Mouse (Mus musculus): ENCODE measurements around the gene Cyp3a44. TPM values are rescaled to one million over a fixed set of nuclear protein-coding genes. Genes with fewer than 3 reads are reported as not detected.
"Not testable (repeated sequence)": the region's sequence is repeated elsewhere in the genome, so short reads cannot be mapped to it uniquely, and the experiment has no call there.

Cyp3a44 gene
- polyA plus RNA-seq (2016; fragmentation: Nextera tagmentation; extraction: Ambion mirVana) = not detected in 2 replicates

DNA sequence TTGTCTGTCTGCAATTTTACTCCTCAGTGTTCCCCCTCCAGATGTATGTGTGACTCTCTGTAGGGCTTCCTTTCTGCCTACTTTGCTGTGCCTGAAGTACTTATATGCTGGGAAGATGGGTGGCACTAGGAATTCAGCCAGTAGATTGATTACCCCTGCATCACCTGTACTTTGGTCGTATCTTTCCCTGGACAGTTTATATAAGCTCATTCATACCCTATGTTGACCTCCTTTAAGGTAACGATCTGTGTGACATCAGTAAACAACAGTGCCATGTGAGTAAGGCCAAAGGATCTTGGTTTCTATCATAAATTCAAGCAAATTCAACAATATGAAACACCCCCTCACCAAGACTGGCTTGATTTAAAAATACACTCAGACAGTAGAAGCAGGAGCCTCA lies at the start of gene Cyp3a44:
TSS of gene Cyp3a44 (minus strand) at position 79 of the 400 bp plus-strand sequence.
- WGBS = 77% methylated on average over 2 of the region's 2 CpGs
- peaks cover 40% of the 10 kb centered on the region for H3K9me3 ChIP-seq

DNA sequence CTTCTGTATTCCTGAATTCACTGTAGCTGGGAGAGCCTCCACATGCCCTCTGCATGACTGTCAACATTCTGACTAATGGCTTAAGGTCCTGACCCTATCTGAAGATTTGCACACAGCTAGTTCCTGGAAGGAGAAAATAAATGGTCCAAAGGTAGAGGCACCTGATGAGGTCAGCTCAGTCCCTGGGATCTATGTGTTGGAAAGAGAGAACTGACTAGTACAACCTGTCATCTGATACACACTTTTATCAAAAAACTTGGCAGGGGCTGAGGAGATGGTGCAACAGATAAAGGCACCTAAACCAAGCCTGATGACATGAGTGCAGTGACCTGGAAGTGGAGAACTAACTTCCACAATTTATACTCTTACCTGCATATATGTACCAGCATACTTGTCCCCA lies 5.4 kb downstream of the Cyp3a44 start:
- H3K4me3 ChIP-seq; H3K27ac ChIP-seq (replicated peaks); H3K36me3 ChIP-seq; H3K4me2 ChIP-seq (replicated peaks); H3K4me1 ChIP-seq; ATAC-seq (ENCODE audit: low FRiP score, low read depth); H3K27me3 ChIP-seq; H3K9ac ChIP-seq (replicated peaks): not testable (repeated sequence)
- H3K9me3 ChIP-seq = peaks cover 63% of the 10 kb centered on the region

More for the DNA sequence above, at the start of gene Cyp3a44:
- not testable (repeated sequence) for H3K9ac ChIP-seq (replicated peaks); H3K4me3 ChIP-seq; H3K36me3 ChIP-seq; H3K27me3 ChIP-seq; H3K4me1 ChIP-seq; ATAC-seq (ENCODE audit: low FRiP score, low read depth); H3K4me2 ChIP-seq (replicated peaks); H3K27ac ChIP-seq (replicated peaks)

DNA sequence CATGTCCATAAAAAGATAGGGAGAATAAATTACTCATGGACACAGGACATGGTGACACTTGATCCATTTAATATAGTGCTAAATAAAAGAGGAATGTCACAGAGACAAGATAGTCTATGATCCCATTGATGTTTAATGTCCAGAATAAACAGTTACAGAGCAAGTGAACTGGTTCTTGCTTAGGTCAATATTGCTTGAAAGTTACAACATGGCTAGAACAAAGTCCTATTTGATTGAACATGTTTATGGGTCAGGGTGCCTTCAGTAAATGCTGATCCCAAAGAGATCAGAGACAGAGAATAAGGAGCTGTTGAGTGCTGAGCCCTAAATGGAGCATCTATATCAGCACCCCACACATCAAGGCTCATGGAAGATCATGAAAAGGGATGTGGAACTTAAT lies 12.4 kb downstream of the Cyp3a44 start:
- H3K4me1 ChIP-seq; H3K27me3 ChIP-seq; ATAC-seq (ENCODE audit: low FRiP score, low read depth); H3K27ac ChIP-seq (replicated peaks); H3K9ac ChIP-seq (replicated peaks); H3K36me3 ChIP-seq; H3K4me2 ChIP-seq (replicated peaks); H3K4me3 ChIP-seq: not testable (repeated sequence)
- H3K9me3 ChIP-seq = peaks cover 53% of the 10 kb centered on the region

DNA sequence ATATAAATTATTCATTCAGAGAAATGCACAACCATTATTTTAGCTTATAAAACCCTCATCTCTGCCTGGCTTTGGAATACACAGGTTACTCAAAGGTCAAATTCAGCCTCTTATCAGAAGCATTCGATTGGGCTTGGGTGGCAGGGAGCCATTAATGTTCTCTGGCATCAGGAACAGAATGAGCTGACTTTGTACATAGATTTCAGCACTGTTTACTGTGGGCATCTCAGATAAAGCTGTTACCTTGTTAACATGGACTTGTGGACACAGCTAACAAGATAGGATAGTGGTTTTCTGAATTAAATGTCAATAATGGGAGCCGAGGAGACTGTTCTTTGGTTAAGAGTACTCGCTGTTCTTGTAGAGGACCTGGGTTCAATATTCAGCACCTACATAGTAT lies 68.2 kb downstream of the Cyp3a44 start:
- H3K27me3 ChIP-seq; H3K4me1 ChIP-seq; H3K27ac ChIP-seq (replicated peaks); H3K4me2 ChIP-seq (replicated peaks); H3K9ac ChIP-seq (replicated peaks); ATAC-seq (ENCODE audit: low FRiP score, low read depth); H3K36me3 ChIP-seq; H3K4me3 ChIP-seq: not testable (repeated sequence)
- H3K9me3 ChIP-seq = peaks cover 22% of the 10 kb centered on the region; the same call in 1 of the 2 replicates
- 76% methylated on average over 3 of the region's 3 CpGs for WGBS

Other genes starting within 250 kb of the Cyp3a44 start
- gene Cyp3a41b, start 221.1 kb downstream of the Cyp3a44 start, polyA plus RNA-seq (2016; fragmentation: Nextera tagmentation; extraction: Ambion mirVana) = not detected in 2 replicates
- not detected in 2 replicates for gene Cyp3a41a, start 85.7 kb downstream of the Cyp3a44 start, polyA plus RNA-seq (2016; fragmentation: Nextera tagmentation; extraction: Ambion mirVana)
- gene Cyp3a11, start 74.1 kb upstream of the Cyp3a44 start, polyA plus RNA-seq (2016; fragmentation: Nextera tagmentation; extraction: Ambion mirVana) = not detected in 2 replicates
- gene Cyp3a25, start 203.7 kb upstream of the Cyp3a44 start, polyA plus RNA-seq (2016; fragmentation: Nextera tagmentation; extraction: Ambion mirVana) = not detected in 2 replicates

Data from midbrain, embryonic 12.5 days (tissue).